Mouse (Mus musculus) right cerebral cortex, postnatal 4 days (tissue): ENCODE results near the gene Stn1.
"Not testable (repeated sequence)": the region's sequence is repeated elsewhere in the genome, so short reads cannot be mapped to it uniquely, and the experiment has no call there.

Source experiments
- DNase-seq: peaks from one replicate; pipeline ENCODE4 v3.0.0-alpha.2; 2022

Gene Stn1

DNA sequence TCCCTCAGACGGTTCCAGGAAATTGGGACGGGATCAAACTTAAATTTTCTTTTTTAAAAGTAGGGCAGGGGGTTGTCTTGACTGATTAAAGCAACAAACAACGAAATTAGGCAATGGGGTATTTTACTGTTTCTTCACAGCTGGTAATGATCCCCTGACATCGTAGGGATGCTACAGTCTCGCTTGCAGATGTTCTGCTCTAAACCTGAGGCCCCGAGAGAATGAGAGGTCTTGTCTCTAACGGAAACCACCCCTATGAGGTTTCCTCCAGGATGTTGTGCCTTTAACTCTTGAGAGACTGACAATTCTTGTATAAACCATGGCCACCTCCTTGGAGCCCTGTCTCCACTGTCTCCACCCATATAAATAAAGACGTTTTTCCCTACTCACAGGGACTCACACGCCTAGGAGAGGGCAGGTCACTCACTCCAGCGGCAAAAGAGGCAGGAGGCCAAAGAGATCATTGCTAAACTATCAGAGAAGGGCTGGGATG is at the start of gene Stn1:
Stn1 (minus strand) TSS at position 208 of the 493 bp plus-strand sequence.
- DNase-seq, result no peak

DNA sequence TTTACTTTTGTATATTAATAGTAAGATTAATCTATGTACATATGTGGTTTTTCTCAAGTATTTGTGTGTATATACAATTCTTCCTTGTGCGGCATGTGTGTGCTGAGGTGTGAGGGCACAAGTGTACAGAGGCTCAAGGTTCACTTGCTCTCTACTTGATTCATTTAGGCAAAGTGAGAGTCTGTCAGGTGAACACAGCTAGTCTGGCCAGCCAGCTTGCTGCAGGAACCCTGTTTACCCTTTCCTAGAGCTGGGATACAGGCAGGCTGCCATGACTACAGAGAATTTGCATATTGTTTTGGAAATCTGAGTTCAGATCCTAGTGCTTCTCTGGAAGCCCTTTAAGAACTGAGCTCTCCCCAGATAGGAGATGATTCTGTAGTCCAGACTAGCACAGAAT is 49.7 kb upstream of the Stn1 start:
- DNase-seq, result no peak

DNA sequence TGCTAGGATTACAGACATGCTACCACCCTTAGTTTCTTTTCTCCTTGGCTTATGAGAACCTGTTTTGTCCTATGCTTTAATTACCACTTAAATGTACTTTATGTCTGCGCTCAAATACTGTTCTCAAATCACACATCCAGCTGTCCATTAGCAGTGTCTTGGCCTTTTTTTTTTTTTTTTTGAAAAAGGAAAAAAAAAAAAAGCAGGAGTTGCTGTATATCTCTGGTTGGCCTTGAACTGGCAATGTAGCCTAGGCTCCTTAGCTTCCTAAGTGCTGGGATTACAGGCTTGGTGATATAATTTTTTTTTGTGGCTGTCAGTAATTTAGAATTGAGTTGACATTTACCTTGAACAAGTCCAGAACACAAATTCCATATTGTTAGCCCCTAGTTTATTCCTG is 48.5 kb upstream of the Stn1 start:
- DNase-seq, result no peak

DNA sequence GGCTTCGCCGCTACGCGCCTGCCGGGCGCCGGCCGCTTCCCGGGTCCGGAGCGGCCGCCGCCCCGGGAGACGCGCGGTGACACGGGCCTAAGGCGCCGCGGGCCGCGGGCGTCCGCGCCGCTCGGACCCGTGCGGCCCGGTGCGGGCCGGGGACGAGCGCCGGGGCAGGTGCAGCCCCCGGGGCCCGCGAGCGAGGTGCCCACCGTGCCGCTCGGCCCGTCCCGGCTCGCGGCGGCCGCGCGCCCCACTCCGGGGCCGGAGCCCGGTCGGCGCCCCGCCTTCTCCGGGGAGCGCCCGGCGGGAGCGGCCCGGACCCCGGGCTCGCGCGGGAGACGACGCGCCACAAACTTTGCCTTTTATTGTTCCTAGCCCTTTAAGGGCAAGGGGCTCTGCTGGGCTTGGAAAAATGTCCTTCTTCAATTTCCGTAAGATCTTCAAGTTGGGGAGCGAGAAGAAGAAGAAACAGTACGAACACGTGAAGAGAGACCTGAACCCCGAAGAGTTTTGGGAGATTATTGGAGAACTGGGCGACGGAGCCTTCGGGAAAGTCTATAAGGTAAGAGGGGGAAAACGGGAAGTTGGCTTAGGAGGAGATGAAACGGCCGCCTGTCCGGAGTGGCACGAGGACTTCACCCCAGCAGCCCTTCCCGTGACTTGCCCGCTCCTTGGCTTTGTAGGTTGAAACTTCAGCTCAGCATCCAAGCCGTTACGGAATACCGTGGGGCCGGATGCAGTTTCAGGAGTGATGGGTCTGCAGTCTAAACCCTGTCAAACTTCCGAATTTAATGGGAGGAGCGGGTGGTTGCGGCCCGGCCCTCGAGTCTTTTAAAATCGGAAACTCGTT is 42.7 kb upstream of the Stn1 start:
- DNase-seq, result peak; percentile 8

DNA sequence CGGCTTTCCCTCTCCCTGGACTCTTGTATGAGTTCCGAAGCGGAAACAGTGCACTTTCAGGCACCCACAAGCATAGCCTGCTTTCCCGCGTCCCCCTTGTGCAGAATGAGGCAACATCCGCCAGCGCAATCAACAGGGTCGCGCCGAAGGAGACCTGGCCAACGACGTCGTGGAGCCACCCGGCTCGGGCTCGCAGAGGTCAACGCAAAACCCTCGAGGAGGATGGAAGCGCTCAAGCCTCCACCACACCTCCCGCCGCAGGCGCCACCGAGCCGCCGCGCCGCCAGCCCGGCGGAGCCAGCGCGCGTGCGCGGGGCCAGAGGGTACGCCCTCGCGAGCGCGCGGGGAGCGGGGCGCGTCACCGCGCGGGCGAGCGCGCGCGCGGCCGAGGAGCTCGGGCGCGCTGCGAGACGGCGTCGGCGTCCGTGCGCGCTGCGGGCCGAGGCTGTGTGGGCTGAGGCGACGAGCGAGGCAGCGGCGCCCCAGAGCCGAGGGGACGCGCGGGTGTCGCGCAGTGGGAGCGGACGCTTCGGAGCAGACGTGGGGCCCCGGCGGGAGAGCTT is 42.0 kb upstream of the Stn1 start, which contains the start of gene Slk:
Slk (plus strand) TSS at position 454 of the 563 bp plus-strand sequence.
- DNase-seq, result peak; percentile 75

DNA sequence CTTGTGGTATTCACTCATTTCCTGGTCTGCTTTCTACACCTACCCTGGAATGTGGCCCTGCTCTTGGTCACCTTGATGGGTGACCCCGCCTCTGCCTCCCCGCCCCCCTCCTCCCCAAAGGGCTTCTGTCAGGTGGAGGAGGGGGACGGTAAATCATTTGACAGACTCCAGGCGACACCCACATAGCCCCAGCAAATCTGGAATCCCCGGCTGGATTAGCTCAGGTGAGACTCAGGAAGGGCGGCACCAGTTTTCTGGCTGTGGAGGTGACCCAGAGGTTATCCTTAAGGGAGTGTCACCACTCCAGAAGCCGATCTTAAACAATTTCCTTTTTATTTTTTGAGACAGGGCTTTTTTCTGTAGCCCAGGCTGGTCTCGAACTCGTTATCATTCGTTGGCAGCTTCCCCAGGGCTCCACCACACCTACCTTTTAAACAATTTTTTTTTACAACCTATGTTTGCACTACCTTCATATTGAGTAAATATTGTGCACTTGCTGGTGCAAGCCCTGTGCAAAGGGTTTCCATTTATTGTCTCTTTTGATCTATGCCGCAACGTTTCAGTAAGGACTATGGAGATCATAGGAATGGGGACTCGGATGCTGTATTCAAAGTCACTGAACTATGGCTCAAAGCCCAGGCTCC is 41.4 kb upstream of the Stn1 start:
- peak; percentile 7 for DNase-seq

DNA sequence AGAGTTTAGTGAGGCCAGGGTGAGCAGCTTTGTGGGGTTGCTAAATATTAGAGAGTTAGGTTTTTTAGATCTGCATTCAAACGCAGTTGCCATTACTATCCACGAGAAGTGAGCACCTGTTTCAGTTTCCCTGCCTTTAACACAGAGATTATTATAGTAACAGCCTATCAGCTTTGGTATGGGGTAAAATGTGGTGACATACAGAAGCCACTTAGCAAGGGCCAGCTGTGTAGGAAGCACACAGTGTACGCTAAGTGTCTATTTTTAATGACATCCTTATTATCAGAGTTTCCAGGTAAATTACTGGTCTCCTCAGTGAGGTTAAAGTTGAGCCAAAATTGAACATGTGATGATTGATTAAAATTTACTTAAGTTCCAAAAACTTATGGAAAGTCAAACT is 36.4 kb upstream of the Stn1 start:
- no peak for DNase-seq

DNA sequence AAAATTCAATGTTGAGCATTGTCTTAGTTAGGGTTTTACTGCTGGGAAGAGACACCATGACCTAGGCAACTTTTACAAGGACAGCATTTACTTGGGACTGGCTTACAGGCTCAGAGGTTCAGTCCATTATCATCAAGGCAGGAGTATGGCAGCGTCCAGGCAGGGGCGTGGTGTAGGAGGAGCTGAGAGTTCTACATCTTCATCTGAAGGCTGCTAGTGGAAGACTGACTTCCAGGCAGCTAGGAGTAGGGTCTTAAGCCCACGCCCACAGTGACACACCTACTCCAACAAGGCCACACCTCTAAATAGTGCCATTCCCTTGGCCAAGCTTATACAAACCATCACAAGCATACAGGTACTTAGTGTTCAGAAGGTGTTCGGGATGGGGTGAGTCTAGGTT is 34.7 kb upstream of the Stn1 start:
- DNase-seq, result not testable (repeated sequence)

DNA sequence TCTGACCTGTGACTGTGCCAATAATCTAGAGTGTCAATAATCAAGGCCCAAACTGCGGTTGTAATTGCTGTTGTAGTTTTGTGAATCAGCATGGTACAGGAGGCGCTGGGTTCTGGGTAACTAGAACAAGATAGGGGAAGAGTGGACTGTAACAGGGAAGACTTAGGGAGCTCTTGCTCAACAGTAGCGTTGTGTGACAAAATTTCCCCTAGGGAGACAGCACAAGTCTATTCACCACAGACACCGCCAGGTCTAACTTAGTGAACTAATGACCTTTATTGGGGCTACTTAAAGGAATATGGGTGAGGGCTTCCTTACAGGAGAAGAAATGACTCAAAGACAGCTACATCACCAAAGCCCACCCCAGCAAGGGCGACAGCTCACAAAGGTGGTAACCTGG is 32.7 kb upstream of the Stn1 start:
- DNase-seq, result no peak

DNA sequence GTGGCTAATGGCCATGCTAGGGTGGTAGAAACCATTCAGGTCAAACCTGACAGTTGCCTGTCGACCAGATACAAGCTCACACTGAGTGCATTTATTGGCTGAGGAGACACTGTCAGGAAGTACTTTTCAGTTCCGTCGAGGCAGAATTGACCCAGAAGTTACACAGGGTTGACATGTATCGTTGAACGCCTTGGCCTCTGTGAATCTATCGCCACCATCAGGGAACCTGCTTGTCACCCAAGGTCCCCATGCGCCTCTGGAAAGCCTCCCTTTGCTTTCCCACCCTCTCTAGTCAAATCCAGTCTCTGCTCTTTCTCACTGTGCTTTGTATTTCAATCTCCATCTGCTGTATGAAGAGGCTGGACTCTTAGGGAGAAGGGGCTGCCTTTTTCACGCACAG is 28.7 kb upstream of the Stn1 start:
- no peak for DNase-seq

DNA sequence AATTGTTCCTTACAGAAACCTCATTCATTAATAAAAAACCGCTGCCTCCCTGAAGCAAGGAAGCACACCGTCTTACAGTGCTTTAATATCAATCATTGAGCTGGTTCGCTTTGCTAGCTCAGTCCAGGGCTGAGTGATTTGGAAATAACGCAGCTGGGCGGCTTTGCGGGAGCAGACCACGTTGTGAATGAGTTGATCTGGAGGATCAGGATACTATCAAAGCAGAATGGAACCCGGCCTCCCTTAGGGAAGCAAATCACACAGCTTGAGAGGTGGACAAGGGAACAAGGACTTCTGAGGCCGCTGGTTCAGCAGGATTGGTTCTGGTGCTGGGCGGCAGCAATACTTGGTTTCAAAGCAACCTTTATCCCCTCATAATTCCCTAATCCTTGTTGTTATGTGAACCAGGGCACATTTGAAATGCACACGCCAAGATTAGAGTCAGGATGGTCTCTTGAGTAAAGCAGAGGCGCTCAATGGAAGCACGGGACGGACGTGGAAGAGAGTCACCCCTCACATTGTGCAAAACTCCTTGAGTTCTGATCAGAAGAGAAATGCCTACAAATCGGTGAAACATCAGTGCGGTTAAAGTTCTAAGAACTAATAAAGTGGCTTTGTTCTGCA is 27.8 kb upstream of the Stn1 start:
- no peak for DNase-seq

DNA sequence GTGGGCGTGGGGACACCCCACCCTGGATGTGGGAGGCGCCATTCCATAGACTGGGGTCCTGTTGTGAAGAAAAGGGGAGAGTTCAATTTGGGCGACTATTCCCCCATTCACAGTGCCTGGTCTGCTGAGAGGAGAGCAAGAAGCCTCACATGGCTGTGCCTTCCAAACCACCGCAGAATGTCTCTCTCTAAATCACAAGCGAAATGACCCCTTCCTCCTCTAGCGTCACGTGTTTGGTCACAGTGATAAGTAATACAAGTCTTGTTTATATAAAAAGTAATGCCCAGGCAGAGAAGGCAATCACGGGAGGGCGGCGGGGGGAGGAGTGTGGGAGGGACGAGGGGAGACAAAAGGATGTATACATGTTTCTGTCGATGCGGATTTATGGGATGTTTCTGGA is 26.4 kb upstream of the Stn1 start:
- DNase-seq, result no peak

DNA sequence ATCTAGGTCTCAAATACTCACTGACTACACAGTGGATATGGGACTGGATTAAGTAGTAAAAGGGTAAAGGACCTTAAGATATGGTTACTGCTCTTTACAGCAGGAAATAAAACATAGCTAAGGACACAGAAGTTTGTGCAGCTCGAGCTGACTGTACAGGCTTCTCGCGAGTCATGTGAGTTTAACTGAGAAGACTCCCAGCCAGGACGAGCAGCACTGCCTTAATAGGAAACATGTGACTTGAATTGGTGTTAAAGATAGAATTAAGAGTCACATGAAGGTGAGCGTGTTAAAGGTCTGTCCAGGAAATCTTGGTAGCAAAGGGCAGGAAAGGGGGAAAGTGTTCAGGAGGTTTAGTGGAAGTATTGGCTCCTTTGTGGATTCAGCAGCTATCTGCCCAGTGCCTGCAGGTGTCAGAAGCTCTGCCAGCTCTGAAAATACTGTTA is 24.7 kb upstream of the Stn1 start:
- no peak for DNase-seq

DNA sequence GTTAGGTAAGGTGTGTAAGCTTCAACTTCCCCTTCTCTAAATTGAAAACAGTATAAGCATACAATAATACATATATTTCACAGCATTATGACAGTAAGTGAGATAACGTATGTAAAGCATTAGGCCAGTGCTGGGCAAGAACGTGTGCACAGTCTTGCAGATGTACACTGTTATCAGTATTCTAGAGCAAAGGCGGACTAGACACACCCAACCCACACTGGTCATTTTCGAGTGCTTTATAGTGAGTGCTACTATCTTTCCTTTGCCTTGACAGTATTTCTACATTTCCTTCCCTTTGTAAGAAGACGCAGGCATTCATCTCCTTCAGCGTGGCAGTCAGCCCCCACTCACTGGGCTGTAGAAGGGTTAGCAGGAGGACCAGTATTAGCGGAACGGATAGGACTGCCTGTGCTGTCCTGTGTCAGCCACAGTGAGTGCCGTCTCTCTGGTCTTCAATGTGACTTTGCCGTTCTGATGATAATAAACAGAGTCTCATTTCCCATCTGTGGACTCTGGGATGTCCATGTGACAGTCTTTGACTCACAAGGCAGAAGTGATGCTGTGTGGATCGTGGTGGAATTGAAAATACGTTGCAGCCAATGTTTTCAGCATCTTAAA is 23.3 kb upstream of the Stn1 start:
- no peak for DNase-seq

DNA sequence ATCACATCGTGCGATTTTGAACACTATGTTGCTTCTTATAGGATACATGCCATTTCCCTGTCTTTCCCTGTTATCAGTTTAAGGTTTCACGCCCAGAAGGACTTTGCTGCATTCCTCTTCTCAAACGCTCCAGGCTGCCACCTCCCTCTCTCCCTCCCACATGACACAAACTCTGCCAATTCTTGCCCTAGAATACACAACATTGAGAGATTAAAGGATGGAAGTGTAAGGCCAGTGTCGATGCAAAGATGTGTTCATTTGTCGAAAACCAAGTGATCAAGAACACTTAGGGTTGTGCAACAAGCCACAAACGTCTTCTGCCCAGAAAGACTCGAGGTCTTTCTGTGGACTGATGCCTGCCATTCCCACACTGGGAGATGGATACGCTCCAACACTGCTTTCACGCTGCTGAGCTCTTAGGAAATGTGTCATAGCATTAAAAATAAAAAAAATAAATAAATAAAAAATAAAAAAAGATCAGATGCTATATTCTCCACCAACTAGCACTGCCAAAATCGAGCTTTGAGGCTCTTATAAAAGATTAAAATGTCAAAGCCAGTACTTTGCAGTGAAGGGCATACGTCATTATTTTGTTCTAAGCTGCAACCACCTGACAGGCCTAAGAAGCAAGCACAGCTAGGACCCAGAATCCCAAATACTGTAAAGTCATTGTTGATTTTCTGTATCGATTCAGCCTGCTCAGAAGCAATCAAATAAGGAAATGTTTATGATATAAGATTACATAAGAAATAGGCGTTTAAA is 22.6 kb upstream of the Stn1 start:
- no peak for DNase-seq

DNA sequence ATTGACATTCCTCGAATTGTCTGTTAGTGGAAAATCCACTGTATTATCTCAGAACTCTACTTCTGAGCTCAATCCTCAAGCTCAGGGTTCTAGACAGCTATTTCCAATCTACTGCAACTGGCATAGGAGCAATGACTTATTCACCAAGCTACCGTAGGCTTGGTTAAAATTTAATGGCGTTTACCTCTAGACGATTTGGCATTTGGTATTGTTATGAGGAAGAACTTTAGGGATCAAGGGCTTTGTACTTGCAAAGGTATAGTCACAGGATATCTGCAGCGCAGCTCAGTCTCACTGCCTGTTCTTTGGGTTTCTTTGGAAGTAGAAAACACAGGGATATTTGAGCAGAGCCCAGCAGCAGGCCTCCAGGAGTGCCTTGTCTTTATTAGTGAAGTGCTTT is 21.8 kb upstream of the Stn1 start:
- no peak for DNase-seq

DNA sequence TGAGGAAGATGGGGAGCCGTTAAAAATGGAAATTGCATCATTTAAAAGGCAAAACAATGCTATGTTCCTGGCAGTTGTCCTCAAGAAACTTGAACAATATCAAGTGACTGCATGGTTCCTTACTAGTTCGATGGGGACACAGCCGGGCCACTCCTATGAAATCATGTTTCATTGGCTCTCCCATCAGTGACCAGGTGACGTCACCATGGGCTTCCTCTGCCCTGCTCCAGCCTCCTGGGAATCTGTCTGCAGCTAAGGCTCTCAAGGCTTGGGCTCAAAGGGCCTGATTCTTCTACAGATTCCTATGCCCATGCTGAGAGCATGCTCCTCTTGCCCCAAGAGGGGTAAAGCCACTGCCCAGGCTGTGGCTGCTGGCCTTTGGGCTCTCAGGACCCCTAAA is 12.3 kb upstream of the Stn1 start:
- no peak for DNase-seq

DNA sequence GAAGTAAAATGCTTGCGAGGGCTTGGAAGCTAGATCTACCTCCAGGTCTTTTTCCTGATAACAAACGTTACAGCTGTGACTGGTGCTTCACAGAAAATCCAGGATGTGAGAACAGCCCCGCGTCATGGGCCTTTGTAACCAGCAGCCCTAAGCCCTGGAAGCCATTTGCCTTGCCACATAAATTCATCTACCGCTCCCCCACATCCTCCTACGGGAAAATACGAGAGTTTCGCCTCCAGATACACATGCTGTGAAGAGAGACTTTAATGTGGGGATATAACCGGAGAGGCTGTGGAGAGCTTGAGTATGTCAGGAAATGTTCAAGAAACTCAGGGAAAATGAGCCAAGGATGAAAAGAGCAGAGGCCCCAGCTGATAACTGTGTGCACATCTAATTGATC is 11.9 kb upstream of the Stn1 start:
- no peak for DNase-seq

DNA sequence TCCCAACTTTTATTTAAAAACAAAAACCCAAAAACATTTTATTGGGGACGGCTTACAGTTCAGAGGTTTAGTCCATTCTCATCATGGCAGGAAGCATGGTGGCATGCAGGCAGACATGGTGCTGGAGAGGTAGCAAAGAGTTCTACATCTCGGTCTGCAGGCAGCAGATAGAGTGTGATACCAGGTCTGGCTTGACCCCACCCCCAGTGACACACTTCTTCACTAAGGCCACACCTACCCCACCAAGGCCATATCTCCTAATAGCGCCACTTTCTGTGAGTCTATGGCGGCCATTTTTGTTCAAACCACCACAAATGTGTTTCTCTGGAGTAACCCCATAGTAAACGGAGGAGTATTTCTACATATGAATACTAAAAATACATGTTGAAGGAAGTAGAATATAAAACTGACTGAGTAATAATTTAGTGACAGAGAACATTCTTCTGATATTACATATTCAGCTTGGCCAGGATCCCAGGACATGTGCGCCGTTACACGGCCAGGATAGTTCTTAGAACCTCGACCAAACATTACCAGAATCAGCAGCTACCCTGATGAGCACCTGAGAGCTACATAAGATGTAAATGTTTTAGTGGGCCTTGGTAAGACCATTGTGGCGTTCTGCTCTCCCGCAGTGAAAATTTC is 11.2 kb upstream of the Stn1 start:
- DNase-seq, result no peak

DNA sequence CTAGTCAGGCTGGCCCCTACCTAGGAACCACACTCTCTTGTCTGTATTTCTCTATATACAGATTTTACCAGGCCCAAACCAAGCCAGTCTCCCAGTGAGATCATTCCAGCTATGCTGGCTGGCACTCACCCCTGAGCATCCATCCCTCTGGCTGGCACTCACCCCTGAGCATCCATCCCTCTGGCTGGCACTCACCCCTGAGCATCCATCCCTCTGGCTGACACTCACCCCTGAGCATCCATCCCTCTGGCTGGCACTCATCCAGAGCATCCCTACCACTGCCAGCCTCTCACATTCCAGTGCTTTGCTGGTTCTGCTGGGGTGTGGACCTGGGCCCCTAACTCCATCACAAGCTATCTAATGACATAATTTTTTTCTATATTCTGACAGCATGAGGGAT is 8.2 kb upstream of the Stn1 start:
- DNase-seq, result peak; percentile 17

DNA sequence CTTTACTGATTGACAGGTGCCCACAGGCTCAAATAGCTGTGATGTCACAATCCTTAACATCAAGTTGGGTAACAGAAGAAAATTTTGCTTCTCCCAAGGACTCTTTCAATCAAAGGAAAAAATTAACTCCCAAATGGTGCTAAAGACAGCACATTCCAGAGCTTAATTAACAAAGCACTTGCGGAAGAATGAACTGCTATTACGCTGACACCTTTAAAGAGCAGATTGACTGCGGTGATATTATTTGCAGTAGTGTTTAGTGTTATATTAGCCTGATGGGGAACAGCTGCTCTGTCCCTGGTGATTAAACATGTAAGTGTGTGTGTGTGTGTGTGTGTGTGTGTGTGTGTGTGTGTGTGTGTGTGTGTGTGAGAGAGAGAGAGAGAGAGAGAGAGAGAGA is 7.7 kb upstream of the Stn1 start:
- no peak for DNase-seq

DNA sequence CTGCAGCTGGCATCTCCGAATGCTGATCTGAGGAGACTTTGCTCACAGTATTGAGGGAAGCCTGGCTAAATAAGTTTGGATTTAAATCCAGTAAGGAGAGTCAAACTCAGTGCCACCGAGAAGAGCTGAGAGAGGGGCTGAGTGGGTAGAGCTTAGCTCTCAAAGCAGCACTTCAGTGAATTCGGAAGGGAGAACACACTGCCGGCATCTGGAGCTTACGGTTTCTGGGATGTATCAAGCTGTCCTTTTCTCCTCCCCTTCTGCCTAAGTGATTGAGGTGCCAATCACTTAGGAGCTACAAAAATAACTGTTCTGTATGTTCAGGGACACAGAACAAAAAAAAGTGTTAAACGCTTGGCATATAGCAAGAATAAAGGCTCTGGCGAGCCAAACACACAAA is 5.1 kb upstream of the Stn1 start:
- no peak for DNase-seq
